Mouse (Mus musculus): ENCODE data around the gene Masp1.

The Masp1 gene

DNA sequence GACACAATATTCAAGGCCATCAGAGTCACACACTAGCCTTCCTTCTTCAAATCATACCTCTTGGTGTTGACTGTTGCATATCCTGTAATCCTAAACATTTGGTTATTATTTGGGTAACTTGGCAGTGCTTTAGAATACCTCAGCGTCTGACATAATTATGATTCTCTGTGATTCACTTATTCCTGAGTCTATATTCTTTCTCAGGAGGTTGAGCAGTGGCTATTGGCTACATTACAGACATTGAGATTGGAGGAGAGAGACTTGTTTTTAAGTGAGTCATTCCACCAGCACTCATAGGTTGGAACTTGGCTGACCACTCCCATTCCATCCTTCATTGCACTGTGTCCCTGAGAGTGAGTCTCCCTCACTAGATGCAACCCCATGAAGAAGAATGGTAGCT is 7.2 kb downstream of the Masp1 start:
- DNase-seq (ENCODE audit: low read depth, low spot score), result no peak

- no peak for DNase-seq (ENCODE audit: low read depth, low spot score)
These were observed 9.3 kb downstream of the Masp1 start for GRCm38 (mm10) chr16:23511166-23511935.

- no peak for DNase-seq (ENCODE audit: low read depth, low spot score)
These were observed 14.5 kb downstream of the Masp1 start for GRCm38 (mm10) chr16:23505904-23506687.

GRCm38 (mm10) chr16:23504320-23504744 is 16.3 kb downstream of the Masp1 start:
- DNase-seq (ENCODE audit: low read depth, low spot score), result no peak

GRCm38 (mm10) chr16:23503351-23503750 is 17.3 kb downstream of the Masp1 start:
- no peak for DNase-seq (ENCODE audit: low read depth, low spot score)

DNA sequence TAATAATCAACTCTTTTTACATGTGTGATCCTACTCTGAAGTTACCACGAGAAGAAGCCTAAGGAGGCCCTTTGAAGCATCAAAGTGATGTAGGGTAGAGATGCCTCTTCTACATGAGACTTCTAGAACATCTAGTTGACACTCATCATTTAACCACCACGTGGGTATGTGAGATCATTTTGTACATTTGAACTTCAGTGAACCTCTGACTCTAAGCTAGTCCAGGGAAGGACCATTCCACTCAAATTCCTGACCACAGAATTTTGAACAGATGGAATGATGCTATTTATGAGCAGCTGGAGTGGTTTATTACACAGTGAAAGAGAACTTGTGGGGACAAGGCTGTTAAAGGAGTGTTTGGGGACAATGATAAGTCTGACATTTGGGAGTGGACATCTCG is 18.1 kb downstream of the Masp1 start:
- DNase-seq (ENCODE audit: low read depth, low spot score), result no peak

DNA sequence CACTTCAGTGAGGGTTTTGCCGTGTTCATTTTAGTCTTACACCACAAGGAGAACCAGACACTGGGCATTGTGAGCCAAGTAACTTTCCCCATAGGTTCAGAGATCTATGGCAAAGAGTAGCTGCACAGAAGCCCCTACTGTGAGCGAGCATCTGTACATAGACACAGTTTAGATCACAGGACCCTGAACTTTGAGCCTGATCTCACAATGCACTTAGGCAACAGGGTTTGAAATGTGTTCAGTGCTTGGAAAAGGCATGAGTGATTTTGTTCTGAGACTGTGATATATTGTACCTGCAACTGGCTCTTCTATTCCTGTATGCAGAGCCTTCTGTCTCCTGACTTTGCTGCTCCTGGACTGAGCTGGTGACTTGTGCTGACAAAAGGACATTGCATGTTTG is 19.3 kb downstream of the Masp1 start:
- DNase-seq (ENCODE audit: low read depth, low spot score), result no peak

DNA sequence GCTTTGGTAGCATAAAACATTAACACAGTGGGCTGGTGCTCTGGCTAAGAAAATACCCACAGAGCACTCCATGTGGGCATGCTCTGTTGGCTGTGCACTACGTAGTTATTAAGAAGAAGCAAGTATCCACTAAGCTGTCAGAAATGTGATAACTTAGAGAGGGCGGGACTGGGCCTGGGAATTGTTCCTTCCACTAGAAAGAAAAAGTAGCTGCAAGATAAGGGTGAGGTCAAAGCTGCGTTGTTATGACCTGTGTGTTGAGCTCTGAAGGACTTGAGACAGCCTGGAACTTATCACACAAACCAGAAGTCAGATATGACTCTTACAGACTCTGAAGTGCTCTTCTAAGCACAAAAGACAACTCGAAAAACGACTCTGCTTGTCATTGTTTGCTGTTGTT is 20.1 kb downstream of the Masp1 start:
- no peak for DNase-seq (ENCODE audit: low read depth, low spot score)

DNA sequence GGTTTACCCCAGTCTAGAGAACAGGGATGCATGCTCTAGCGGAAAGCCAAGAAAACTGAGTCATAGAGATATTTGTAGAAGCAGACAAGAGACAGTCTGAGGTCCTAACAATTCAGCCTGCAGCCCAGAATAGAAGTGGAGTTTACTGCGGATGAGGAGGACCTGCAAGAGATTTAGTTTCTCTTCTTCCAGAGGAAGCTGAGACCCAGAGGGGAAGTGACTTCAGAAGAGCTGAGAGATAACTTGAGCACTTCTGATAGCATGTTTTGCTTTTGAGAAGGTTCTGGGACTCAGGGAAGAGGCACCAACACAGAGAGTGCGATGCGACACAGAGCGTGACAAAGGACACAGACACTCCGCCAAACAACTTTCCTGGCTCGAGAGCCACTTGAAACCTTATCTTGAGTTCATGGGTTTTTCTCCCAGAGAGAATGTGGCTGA is 21.9 kb downstream of the Masp1 start:
- DNase-seq (ENCODE audit: low read depth, low spot score), result no peak

DNA sequence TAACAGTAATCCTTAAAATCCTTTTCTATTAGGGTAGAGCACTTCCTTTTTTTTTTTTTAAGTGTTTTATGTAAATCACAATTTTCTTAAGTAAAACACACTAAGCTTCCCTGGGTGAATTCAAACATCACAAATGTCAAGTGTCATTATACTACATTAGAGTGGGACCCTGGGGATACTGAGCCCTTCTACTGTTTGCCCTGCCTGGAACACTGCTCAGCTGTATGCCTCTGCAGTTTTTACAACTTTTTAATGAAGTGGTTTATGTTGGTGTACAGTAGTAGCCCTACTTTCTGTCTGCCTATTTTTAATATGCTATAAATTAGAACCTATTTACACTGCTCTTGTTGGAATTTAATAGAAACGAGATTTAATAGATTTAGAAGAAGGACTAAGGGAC is 22.7 kb downstream of the Masp1 start:
- no peak for DNase-seq (ENCODE audit: low read depth, low spot score)

DNA sequence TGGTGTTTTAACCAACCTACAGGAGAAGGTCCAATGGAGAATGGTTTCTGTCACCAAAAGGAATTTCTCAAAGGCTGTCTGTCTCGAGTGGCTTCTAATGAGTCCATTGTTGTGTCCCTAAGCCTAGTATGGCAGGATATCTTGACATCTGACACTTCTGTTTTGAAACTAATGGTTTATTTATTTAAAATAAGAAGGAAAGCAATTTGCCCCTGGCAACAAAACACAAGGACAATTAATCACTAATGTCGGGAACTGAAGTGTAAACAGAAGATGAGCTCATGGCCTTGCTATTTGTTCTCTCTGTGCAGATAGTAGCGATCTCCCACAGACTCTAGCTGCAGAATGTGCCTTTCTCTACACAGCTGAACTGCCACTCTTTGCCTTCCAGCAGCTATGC is 23.2 kb downstream of the Masp1 start:
- no peak for DNase-seq (ENCODE audit: low read depth, low spot score)

DNA sequence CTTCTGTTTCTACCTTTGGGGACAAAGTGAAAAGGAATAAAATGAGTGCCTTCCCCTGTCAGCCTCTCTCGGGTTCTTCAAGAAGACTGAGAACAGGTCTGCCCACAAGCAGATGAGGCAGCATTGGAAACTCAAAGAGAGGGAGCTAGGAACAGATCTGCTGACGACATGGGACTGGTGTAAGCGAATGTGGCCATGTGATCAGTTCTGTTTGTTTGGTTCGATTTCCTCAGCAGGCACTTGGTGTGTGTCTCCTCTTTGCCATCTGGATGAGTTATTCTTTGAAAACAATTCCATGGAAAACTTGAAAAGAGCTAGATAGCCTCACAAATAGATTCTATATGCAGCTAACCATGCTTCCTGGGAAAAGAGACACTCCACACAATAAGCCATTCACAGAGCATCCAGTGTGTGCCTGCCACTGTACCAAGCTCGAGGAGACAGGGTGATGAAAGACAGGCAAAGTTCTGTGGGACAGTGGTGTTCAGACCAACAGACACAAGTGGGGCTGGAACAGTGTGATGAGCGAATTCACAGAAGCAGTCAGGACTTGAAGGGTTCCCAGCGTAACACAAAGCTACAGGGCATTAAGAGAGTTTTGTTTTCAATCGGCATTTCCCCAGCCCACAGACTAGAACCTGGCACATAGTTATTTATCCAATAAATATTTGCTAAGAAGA is 24.2 kb downstream of the Masp1 start:
- DNase-seq (ENCODE audit: low read depth, low spot score), result no peak

- DNase-seq (ENCODE audit: low read depth, low spot score), result no peak
These were observed 27.8 kb downstream of the Masp1 start for GRCm38 (mm10) chr16:23492783-23493182.

DNA sequence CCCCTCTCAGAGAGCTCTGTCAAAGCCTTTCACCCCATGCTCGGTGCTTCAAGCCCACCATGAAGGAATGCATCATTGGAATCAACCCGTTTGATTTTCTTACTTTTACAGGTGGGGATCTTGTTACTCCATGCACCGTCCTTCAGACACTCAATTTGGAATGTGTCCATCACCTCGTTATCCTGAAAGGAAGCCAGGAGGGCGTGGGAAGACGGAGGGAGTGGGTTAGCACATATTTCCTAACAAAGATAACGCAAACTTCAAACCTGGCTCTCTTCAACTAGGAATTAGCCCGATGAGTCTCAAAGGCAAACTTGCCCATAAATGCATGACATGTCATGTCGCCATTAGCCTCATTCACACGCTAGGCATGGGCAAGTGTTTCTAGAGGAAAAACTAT is 37.3 kb downstream of the Masp1 start:
- DNase-seq (ENCODE audit: low read depth, low spot score), result no peak

DNA sequence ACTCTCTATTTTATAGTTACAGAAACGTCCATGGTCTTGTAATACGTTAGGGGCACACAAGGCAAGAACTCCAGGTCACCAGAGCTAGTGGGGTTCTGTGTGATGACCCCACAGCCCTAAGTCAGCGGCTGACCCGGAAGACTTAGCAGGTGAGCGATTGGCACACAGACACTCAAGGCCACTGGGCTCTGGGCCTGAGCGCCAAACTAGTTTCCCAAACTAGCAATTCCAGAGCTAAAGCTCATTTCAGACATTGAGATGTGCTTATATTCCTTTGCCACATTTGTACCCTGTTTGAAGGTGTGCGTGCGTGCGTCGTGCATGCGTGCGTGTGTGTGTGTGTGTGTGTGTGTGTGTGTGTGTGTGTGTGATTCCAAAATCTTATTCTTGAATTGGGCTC is 37.8 kb downstream of the Masp1 start:
- no peak for DNase-seq (ENCODE audit: low read depth, low spot score)

DNA sequence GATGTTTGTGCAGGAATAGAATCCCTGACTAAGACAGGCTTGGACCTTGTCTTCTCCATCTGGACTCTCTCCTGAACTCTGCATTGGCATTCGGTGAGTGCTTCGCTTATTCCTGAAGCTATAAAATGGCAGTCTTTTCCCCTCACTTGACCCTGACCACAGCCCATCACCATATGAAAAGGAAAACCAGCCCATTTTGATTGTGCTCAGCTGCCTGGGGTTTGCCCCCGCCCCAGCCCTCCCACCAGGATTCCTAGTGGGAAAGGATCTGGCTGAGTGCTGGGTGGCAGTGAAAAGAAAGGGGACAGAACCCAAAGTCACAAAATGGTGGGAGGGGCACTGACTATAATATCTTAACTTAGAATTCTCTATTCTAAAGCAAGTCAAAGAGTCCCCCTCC is 38.4 kb downstream of the Masp1 start:
- no peak for DNase-seq (ENCODE audit: low read depth, low spot score)

- DNase-seq (ENCODE audit: low read depth, low spot score), result no peak
These were observed 40.6 kb downstream of the Masp1 start for GRCm38 (mm10) chr16:23479872-23480603.

DNA sequence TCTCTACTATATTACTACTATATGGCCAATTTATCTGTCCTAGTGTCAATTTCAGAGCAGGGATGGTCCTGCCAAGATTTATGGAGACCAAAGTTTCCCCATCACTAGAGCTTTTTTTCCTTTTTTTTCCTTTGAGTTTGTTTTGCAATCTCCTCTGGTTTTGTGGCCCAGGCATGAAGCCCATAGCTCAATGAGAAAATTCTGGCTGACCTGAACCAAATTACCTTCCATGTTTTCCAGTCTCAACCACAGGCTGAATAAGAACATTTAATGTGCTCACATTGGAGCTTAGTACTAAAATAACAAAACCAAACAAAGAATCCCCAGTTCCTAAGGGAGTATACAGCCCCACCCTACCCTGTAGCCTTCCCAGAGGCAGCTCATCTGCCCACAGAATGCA is 44.0 kb downstream of the Masp1 start:
- no peak for DNase-seq (ENCODE audit: low read depth, low spot score)

DNA sequence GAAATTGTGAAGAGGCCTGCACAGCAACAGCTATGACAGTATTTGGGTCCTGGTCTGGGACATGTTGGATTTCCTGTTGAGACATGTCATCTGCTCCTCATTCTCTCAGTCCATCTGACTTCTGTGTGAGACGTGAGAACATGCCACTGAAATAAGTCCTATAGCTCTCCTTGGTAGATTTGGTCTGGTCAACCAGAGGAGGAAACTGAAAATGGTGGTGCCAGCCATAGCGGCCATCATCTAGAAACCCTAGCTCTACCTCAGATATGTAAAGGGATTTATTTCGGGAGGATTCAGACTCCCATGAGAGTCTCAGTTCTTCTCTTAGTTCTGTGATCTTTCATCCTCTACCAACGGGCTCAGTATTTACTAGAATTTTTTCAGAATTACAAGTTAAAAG is 45.0 kb downstream of the Masp1 start:
- DNase-seq (ENCODE audit: low read depth, low spot score), result no peak

GRCm38 (mm10) chr16:23472046-23472445 is 48.6 kb downstream of the Masp1 start:
- no peak for DNase-seq (ENCODE audit: low read depth, low spot score)

DNA sequence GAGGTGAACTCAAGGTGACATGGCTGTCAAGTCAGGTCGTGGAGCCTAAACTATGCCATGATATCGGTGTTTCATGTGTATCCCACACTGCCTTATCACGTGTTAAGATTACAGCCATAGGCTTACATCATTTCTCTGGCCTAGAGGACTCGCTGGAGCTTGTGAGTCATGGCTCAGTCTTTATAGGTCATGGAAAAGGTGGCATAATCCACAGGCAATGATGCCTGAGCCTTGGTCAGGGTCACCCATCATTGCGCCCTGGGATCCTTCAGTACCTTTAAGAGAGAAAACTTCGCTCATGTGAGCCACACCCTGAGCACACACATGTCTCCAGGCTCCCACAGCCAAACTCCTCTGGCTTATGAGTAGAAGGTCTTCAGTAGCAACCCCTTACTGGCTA is 49.1 kb downstream of the Masp1 start:
- DNase-seq (ENCODE audit: low read depth, low spot score), result no peak
